Mouse (Mus musculus) myocyte (in vitro differentiated cells): ENCODE data around the gene Ugt1a9.

Source experiments
- CEBPB ChIP-seq: IDR thresholded peaks from 2 replicates; pipeline ENCODE4 v1.6.1; 2011; ENCODE audit warnings: mild to moderate bottlenecking, moderate library complexity; ENCODE audit not compliant: poor library complexity, insufficient read depth, severe bottlenecking
- E2F4 ChIP-seq: IDR thresholded peaks from one replicate; pipeline ENCODE4 v1.6.1; 2011; ENCODE audit warnings: mild to moderate bottlenecking, control low read depth, moderate library complexity; ENCODE audit not compliant: insufficient read depth
- MAX ChIP-seq: IDR thresholded peaks from one replicate; pipeline ENCODE4 v1.6.1; 2011; ENCODE audit warnings: low read depth, mild to moderate bottlenecking, control low read depth
- MYOD1 ChIP-seq, 3 experiments: IDR thresholded peaks; one replicate each; pipeline ENCODE4 v1.6.1; 2011; ENCODE audit warnings: control low read depth in 2 of 3, low read depth in 2 of 3, mild to moderate bottlenecking in 2 of 3, moderate library complexity in 1 of 3; ENCODE audit not compliant: insufficient read length in 2 of 3, control insufficient read depth in 1 of 3
- MYOG ChIP-seq, 3 experiments: IDR thresholded peaks; one replicate each; pipeline ENCODE4 v1.6.1; 2011; ENCODE audit warnings: control low read depth in 2 of 3, low read depth in 2 of 3, mild to moderate bottlenecking in 2 of 3; ENCODE audit not compliant: insufficient read length in 2 of 3, control insufficient read depth in 1 of 3, insufficient read depth in 1 of 3
- POLR2A ChIP-seq: IDR thresholded peaks from one replicate; pipeline ENCODE4 v1.6.1; 2011; ENCODE audit warnings: low read depth, mild to moderate bottlenecking, control low read depth, moderate library complexity; ENCODE audit not compliant: insufficient read length
- POLR2AphosphoS2 ChIP-seq: IDR thresholded peaks from one replicate; pipeline ENCODE4 v1.6.1; 2011; ENCODE audit warnings: low read depth, control low read depth; ENCODE audit not compliant: insufficient read length
- REST ChIP-seq: IDR thresholded peaks from one replicate; pipeline ENCODE4 v1.6.1; 2011; ENCODE audit warnings: mild to moderate bottlenecking, control low read depth, moderate library complexity; ENCODE audit not compliant: insufficient read depth, insufficient read length
- SRF ChIP-seq: IDR thresholded peaks from one replicate; pipeline ENCODE4 v1.6.1; 2011; ENCODE audit warnings: low read depth; ENCODE audit not compliant: control insufficient read depth, insufficient read length
- TCF12 ChIP-seq: IDR thresholded peaks from one replicate; pipeline ENCODE4 v1.6.1; 2011; ENCODE audit warnings: mild to moderate bottlenecking, control low read depth; ENCODE audit not compliant: poor library complexity, insufficient read depth, severe bottlenecking
- TCF3 ChIP-seq: IDR thresholded peaks from one replicate; pipeline ENCODE4 v1.6.1; 2011; ENCODE audit warnings: low read depth, control low read depth; ENCODE audit not compliant: insufficient read length

GRCm38 (mm10) chr1:88092341-88092740 lies 21.7 kb downstream of the Ugt1a9 start:
- TF ChIP-seq MAX: no peak
- TF ChIP-seq E2F4: no peak
- no peak for TF ChIP-seq MYOG (IDR thresholded peaks at IDR 0.05; ENCODE audit: control insufficient read depth in 1 of 3, insufficient read depth in 1 of 3, insufficient read length in 2 of 3, low read depth in 2 of 3)
- TF ChIP-seq POLR2A: no peak
- no peak for TF ChIP-seq TCF12
- TF ChIP-seq CEBPB: no peak
- TF ChIP-seq POLR2AphosphoS2: no peak
- TF ChIP-seq MYOD1 (IDR thresholded peaks at IDR 0.05; ENCODE audit: control insufficient read depth in 1 of 3, insufficient read length in 2 of 3, low read depth in 2 of 3): no peak
- TF ChIP-seq SRF: no peak
- no peak for TF ChIP-seq TCF3
- TF ChIP-seq REST: no peak
